Mouse (Mus musculus): ENCODE measurements around the gene Arl10. TPM values are rescaled to one million over a fixed set of nuclear protein-coding genes. Genes with fewer than 3 reads are reported as not detected.

Gene Arl10
- total and polyA plus RNA-seq, 3 experiments, result 5.1 to 10.9 TPM; not detected in 1

DNA sequence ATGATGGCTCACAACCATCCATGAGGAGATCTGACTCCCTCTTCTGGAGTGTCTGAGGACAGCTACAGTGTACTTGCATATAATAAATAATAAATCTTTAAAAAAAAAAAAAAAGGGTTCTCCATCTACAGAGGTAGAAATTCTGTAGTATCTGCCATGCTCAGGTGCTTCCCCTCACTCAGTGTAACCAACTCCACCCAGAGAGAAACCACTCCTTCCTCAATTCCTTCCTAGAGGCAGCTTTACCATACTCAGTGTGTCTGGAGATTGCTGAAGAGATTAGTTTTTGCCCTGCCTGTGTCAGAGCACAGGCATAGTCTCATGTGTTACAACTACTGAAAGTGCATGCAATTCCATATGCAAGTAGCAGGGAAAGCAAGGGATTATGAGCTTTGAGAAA is 42.7 kb upstream of the Arl10 start (continued):
- no peak for TF ChIP-seq KAT2A (conservative IDR thresholded peaks at IDR 0.05; ENCODE audit: low read depth, low read length)
- TF ChIP-seq EP300 (IDR thresholded peaks at IDR 0.05; ENCODE audit: low read depth in 1 of 2, low read length in 2 of 2), result peak; percentile 47 to 50
- peak; percentile 17; the same call in 1 of the 2 replicates for TF ChIP-seq TCF12 (IDR thresholded peaks at IDR 0.05; ENCODE audit: low read depth, low read length)
- no peak for TF ChIP-seq USF2 (IDR thresholded peaks at IDR 0.05; ENCODE audit: borderline replicate concordance in 1 of 2, insufficient read depth in 1 of 2, low read depth in 1 of 2, low read length in 2 of 2)
- TF ChIP-seq SIN3A (IDR thresholded peaks at IDR 0.05; ENCODE audit: low read length), result no peak; the same call in 1 of the 2 replicates
- peak; percentile 79 for TF ChIP-seq GATA1 (IDR thresholded peaks at IDR 0.05; ENCODE audit: low read depth, low read length)

DNA sequence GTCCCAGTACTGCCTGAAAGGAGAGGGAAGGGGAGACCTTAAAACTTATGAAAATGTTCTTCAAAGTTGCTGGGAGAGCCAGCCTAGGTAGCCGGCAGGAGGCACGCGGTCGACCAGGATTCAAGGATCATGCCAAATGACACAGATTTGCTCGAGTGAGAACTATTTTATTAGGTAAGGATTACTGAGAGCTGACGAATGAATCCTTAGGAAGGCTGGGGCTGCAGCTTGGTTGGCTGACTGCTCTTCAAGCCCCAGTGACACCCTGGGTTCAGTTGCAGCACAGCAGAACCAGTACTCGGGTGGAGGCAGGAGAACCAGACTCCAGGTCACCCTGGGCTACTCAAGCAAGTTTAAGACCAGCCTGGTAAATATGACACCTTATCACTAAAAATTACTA is 26.8 kb upstream of the Arl10 start:
- peaks cover 0 to 7% of the 10 kb centered on the region in 2 experiments; a peak in 2 of 4 replicates for H3K36me3 ChIP-seq (ENCODE audit: control insufficient read depth in 1 of 2, insufficient read depth in 2 of 2, low read length in 2 of 2)
- H3K4me3 ChIP-seq (ENCODE audit: control insufficient read depth in 1 of 2, insufficient read depth in 1 of 2, low read depth in 2 of 2, low read length in 2 of 2), result no peak overlapping the region
- H3K9ac ChIP-seq (ENCODE audit: control insufficient read depth, low read depth, low read length, poor library complexity, severe bottlenecking), result no peak overlapping the region
- no peaks in the 10 kb centered on the region for H3K27me3 ChIP-seq (ENCODE audit: control insufficient read depth in 1 of 2, insufficient read depth in 2 of 2, low read length in 2 of 2)
- no peaks in the 10 kb centered on the region for H3K79me2 ChIP-seq (ENCODE audit: control insufficient read depth, insufficient read depth, low read length, poor library complexity)
- no peak for TF ChIP-seq HCFC1 (IDR thresholded peaks at IDR 0.05; ENCODE audit: low read depth, low read length)
- TF ChIP-seq BHLHE40 (IDR thresholded peaks at IDR 0.05; ENCODE audit: borderline replicate concordance, low read depth, low read length), result no peak
- no peak for TF ChIP-seq RAD21 (IDR thresholded peaks at IDR 0.05; ENCODE audit: low read depth, low read length)
- TF ChIP-seq JUND (IDR thresholded peaks at IDR 0.05; ENCODE audit: low read depth, low read length), result no peak
- no peak for TF ChIP-seq SIN3A (IDR thresholded peaks at IDR 0.05; ENCODE audit: low read length)
- TF ChIP-seq CHD1 (IDR thresholded peaks at IDR 0.05; ENCODE audit: low read depth, low read length), result no peak
- no peak for TF ChIP-seq MEF2A (IDR thresholded peaks at IDR 0.05; ENCODE audit: extremely low read depth, insufficient replicate concordance, low read depth, low read length, poor library complexity, severe bottlenecking)
- TF ChIP-seq ZKSCAN1 (IDR thresholded peaks at IDR 0.05; ENCODE audit: low read depth, low read length), result no peak
- TF ChIP-seq MYC (IDR thresholded peaks at IDR 0.05; ENCODE audit: low read depth, low read length), result no peak
- no peak for TF ChIP-seq POLR2A (IDR thresholded peaks at IDR 0.05; ENCODE audit: control insufficient read depth in 1 of 2, insufficient read depth in 1 of 2, low read depth in 1 of 2, low read length in 2 of 2, poor library complexity in 1 of 2)
- TF ChIP-seq NRF1 (IDR thresholded peaks at IDR 0.05; ENCODE audit: insufficient read depth, low read depth, low read length, poor library complexity, severe bottlenecking), result no peak
- TF ChIP-seq EP300 (IDR thresholded peaks at IDR 0.05; ENCODE audit: low read depth in 1 of 2, low read length in 2 of 2), result no peak
- no peak for TF ChIP-seq ZNF384 (IDR thresholded peaks at IDR 0.05; ENCODE audit: low read depth, low read length)
- TF ChIP-seq SMC3 (IDR thresholded peaks at IDR 0.05; ENCODE audit: low read depth, low read length), result no peak
- no peak for TF ChIP-seq TAL1 (IDR thresholded peaks at IDR 0.05; ENCODE audit: low read length)
- H3K27ac ChIP-seq (ENCODE audit: control insufficient read depth, low read depth, low read length), result no peak overlapping the region
- no peaks in the 10 kb centered on the region for H3K9me3 ChIP-seq (replicated peaks; ENCODE audit: insufficient read depth, low read length)
- no peaks in the 10 kb centered on the region for H3K4me1 ChIP-seq (ENCODE audit: control insufficient read depth in 1 of 2, insufficient read depth in 2 of 2, low read length in 2 of 2)
- DNase-seq (ENCODE audit: low read depth, low spot score), result no peak
